23 mouse cellular contexts compared by ENCODE assay signal in the genomic region with DNA sequence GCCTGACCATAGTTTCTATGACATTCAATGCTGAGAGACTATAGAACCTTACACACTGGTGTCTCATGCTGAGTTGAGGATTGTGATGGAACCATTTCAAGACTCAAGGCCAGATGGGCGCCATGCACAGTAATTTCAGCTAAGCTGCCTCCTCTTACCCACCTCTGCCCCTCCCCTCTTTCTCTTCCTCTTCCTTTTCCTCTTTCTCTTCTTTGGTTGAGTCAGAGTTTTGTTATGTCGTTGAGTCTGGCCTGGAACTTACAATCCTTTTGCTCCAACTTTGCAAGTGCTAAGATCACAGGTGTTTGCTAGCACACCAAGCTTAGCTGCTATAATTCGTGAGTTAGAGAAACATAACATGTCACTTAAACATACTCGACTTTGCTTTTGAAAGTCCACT.
"Had no signal": no experiment of that assay in that cellular context is flagged by ENCODE, and none has a peak within 500 bp of the region (broad histone marks: within the 10 kb centered on the region; RNA-seq: fewer than 3 reads in every experiment).

No protein-coding gene starts in this region.

- DNase-seq: gastrocnemius, postnatal 14 days; gastrocnemius, postnatal 36 days; heart, adult 2 months; heart, postnatal 14 days; heart, postnatal 36 days; kidney, adult 11 months; kidney, adult 2 months; kidney, adult 9 months; kidney, postnatal 14 days; kidney, postnatal 36 days; liver had no signal

- H3K27ac ChIP-seq: heart, adult 2 months; heart, embryonic 13.5 days; heart, embryonic 15.5 days; hindbrain, embryonic 13.5 days; hindbrain, embryonic 15.5 days; hindbrain, postnatal 0 days; kidney, embryonic 15.5 days; kidney, postnatal 0 days; left cerebral cortex, adult 2 months; limb, embryonic 10.5 days; limb, embryonic 12.5 days had no signal

- H3K27me3 ChIP-seq: heart, embryonic 13.5 days; hindbrain, embryonic 13.5 days; hindbrain, embryonic 15.5 days; kidney, embryonic 15.5 days; limb, embryonic 12.5 days had no signal

- ATAC-seq: hindbrain, postnatal 0 days; intestine, embryonic 16.5 days had no signal

- H3K9ac ChIP-seq: heart, embryonic 13.5 days; heart, embryonic 15.5 days; hindbrain, embryonic 13.5 days; hindbrain, embryonic 15.5 days; kidney, embryonic 15.5 days; limb, embryonic 12.5 days had no signal

- H3K36me3 ChIP-seq: heart, embryonic 13.5 days; heart, embryonic 15.5 days; hindbrain, embryonic 13.5 days; hindbrain, embryonic 15.5 days; kidney, embryonic 15.5 days; limb, embryonic 10.5 days; limb, embryonic 12.5 days had no signal

- H3K4me3 ChIP-seq: heart, adult 2 months; heart, embryonic 13.5 days; heart, embryonic 15.5 days; hindbrain, embryonic 13.5 days; hindbrain, embryonic 15.5 days; kidney, embryonic 15.5 days; left cerebral cortex, adult 2 months; limb, embryonic 10.5 days; limb, embryonic 12.5 days had no signal

- H3K9me3 ChIP-seq: heart, embryonic 13.5 days; heart, embryonic 15.5 days; hindbrain, embryonic 13.5 days; hindbrain, embryonic 15.5 days; kidney, embryonic 15.5 days; limb, embryonic 10.5 days; limb, embryonic 12.5 days had no signal

- H3K4me2 ChIP-seq: heart, embryonic 11.5 days; heart, embryonic 13.5 days; heart, embryonic 15.5 days; hindbrain, embryonic 13.5 days; hindbrain, embryonic 15.5 days; kidney, embryonic 15.5 days; limb, embryonic 12.5 days had no signal
